Mouse (Mus musculus) gastrocnemius, postnatal 25 days (tissue): ENCODE measurements around the gene Naaladl1. TPM values are rescaled to one million over a fixed set of nuclear protein-coding genes. Genes with fewer than 3 reads are reported as not detected.
"Not testable (repeated sequence)": the region's sequence is repeated elsewhere in the genome, so short reads cannot be mapped to it uniquely, and the experiment has no call there.

Experiments used
- DNase-seq: peaks from one replicate; pipeline ENCODE4 v3.0.0; 2022
- total RNA-seq, 2 experiments: library from RNA; stranded (reverse); gene quantifications; 1 replicate in 1 of 2; 2 replicates in 1 of 2; pipeline ENCODE4 v1.2.3; 2021

The Naaladl1 gene
- total RNA-seq, 2 experiments from 2014 or later, result not detected

GRCm38 (mm10) chr19:6130414-6131128 lies 25.0 kb downstream of the Naaladl1 start:
- DNase-seq, result not testable (repeated sequence)

- DNase-seq, result no peak
These were observed 26.7 kb downstream of the Naaladl1 start for GRCm38 (mm10) chr19:6132171-6132827.

GRCm38 (mm10) chr19:6133197-6133596 lies 27.6 kb downstream of the Naaladl1 start:
- not testable (repeated sequence) for DNase-seq

- DNase-seq, result no peak
These were observed 30.8 kb downstream of the Naaladl1 start for GRCm38 (mm10) chr19:6136397-6136796.

DNA sequence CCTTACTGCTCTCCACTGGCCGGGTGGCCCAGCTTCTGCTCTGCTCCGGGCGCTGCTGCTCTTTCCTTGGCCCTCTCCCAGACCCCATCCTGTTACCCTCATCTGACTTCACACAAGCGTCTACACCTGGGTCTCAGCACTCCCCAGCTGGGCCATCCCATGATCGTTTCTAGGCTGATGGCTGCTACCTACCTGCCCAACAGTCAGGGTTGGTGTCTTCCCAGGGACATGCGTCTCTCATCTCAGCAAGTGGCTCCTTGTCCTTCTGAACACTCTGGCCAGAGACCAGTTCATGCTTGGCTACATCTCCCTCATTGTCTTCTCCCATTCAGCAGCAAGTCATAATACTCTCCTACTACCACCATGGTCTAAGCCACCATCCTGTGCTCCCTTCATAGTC lies 34.1 kb downstream of the Naaladl1 start:
- DNase-seq, result no peak

GRCm38 (mm10) chr19:6140374-6140677 lies 34.7 kb downstream of the Naaladl1 start:
- no peak for DNase-seq

- DNase-seq, result peak; percentile 90
These were observed 35.3 kb downstream of the Naaladl1 start, which contains the start of gene Batf2 for GRCm38 (mm10) chr19:6140678-6141393. Gene Batf2, plus strand, starts transcription at chr19:6140983.

DNA sequence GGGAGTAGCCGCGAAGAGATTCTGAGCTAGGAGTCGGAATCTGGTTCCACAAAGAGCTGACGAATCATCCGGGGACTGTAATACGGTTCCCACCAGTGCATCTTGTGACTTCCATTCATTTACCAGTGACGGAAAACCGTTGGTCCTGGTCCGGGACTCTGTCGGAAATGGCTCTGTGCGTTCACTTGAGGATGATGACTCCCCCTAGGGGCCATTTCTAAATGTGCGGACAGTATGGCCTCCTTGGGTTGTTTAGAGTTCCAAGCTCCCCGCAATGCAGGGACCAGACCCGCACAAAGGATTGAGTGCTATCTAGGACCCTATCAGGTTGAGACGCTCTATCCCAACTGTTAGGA lies 35.8 kb downstream of the Naaladl1 start, which contains the start of gene Arl2:
Gene Arl2 (minus strand): TSS at position 155 of the 356 bp plus-strand sequence.
- peak; percentile 59 for DNase-seq

- no peak for DNase-seq
These were observed 39.3 kb downstream of the Naaladl1 start for GRCm38 (mm10) chr19:6144842-6145241.

DNA sequence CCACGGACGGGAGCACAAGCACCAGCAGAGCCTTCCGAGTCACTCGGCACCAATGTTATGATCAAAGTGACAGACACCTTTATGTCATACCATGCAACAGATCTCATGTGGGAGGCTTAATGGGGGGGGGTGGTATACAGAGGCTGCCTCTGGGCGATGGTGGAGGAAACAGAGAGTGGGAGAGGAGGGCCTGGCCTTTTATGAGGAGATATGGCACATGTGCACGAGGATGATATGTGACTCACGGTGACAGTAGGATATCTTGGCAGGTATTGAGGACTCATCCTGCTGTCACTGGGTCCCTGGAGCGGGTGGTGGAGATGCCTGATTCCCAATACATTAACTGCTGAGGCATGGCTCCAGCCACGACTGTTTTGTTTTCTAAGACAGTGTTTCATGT lies 49.6 kb downstream of the Naaladl1 start:
- DNase-seq, result no peak

DNA sequence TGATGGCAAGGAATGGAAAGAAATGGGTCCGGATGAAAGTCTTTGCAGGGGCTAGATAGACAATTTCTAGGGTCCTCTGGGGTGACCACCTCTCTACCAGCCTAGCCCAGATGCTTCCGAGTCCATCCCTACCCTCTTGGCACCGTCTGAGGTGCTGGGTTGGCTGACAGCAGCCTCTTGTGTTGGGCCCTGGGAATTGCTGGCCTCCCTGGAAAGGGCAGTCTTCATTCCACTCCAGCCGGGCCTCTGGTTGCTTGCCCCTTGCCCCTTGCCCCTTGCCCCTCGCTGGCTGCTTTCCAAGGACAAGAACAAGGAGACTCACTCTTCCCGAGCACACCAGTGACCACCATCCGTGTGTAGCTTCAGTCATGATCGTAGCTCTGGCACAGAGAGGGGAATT lies 50.8 kb downstream of the Naaladl1 start:
- no peak for DNase-seq

DNA sequence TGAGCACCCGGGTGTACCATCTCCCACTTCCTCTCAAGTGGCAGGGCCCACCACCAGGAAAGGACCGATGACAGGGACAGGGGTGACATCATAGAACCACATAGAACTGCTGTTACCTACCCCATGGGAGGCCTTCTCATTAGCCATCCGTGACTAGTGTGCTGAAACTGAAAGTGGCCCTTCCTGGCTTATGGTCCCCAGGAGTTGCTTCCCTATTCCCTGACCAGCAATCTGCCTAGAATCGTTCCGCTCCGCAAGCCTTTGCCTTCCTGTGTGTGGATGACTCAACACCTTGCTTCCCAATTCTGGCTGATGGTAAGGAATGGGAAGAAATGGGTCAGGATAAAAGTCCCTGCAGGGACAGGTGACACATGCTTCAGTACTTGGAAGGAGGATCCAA lies 51.6 kb downstream of the Naaladl1 start:
- no peak for DNase-seq

- DNase-seq, result no peak
These were observed 58.4 kb downstream of the Naaladl1 start for GRCm38 (mm10) chr19:6163872-6164547.

Other genes with a start within 250 kb of the Naaladl1 start
- gene Frmd8, start 230.5 kb upstream of the Naaladl1 start, total RNA-seq, result 1 to 10 TPM; 3.7 to 6.4 TPM
- 1 to 10 TPM in 1 of 2 experiments, under 1 TPM in 1; 0.59 to 1.3 TPM for gene Slc25a45, start 228.0 kb upstream of the Naaladl1 start, total RNA-seq
- under 1 TPM; 0.15 to 0.35 TPM for gene Tigd3, start 211.6 kb upstream of the Naaladl1 start, total RNA-seq
- 10 to 100 TPM; 80.6 to 83.5 TPM for gene Dpf2, start 192.8 kb upstream of the Naaladl1 start, total RNA-seq
- gene Cdc42ep2, start 181.0 kb upstream of the Naaladl1 start, total RNA-seq, result 10 to 100 TPM; 12.0 to 13.0 TPM
- gene Pola2, start 141.6 kb upstream of the Naaladl1 start, total RNA-seq, result 10 to 100 TPM in 1 of 2 experiments, 1 to 10 TPM in 1; 9.2 to 10.8 TPM
- gene Slc22a20, start 119.6 kb upstream of the Naaladl1 start, total RNA-seq, result not detected
- gene Capn1, start 89.9 kb upstream of the Naaladl1 start, total RNA-seq, result 10 to 100 TPM; 76.8 to 81.5 TPM
- gene Syvn1, start 59.2 kb upstream of the Naaladl1 start, total RNA-seq, result 10 to 100 TPM; 15.2 to 16.2 TPM
- 10 to 100 TPM; 27.2 to 29.2 TPM for gene Mrpl49, start 48.0 kb upstream of the Naaladl1 start, total RNA-seq
- gene Fau, start 47.9 kb upstream of the Naaladl1 start, total RNA-seq, result 100 to 1,000 TPM; 317 to 352 TPM
- gene Znhit2, start 44.6 kb upstream of the Naaladl1 start, total RNA-seq, result 1 to 10 TPM; 6.8 to 7.7 TPM
- 1 to 10 TPM; 4.2 to 6.9 TPM for gene Tm7sf2, start 37.4 kb upstream of the Naaladl1 start, total RNA-seq
- 10 to 100 TPM; 18.0 to 19.1 TPM for gene Vps51, start 28.6 kb upstream of the Naaladl1 start, total RNA-seq
- not detected for gene Tmem262, start 25.7 kb upstream of the Naaladl1 start, total RNA-seq
- gene Gm28374, start 23.5 kb upstream of the Naaladl1 start, total RNA-seq, result not detected
- 10 to 100 TPM; 10.6 to 10.7 TPM for gene Zfpl1, start 20.8 kb upstream of the Naaladl1 start, total RNA-seq
- under 1 TPM; 0.23 to 0.67 TPM for gene Cdca5, start 20.8 kb upstream of the Naaladl1 start, total RNA-seq
- not detected for gene AC131692.1, start 11.4 kb upstream of the Naaladl1 start, total RNA-seq
- 10 to 100 TPM in 1 of 2 experiments, 1 to 10 TPM in 1; 8.8 to 10.3 TPM for gene Sac3d1, start 12.9 kb downstream of the Naaladl1 start, total RNA-seq
- gene Snx15, start 22.5 kb downstream of the Naaladl1 start, total RNA-seq, result 10 to 100 TPM in 1 of 2 experiments, 1 to 10 TPM in 1; 8.7 to 12.4 TPM
- gene Batf2, start 35.2 kb downstream of the Naaladl1 start, total RNA-seq, result under 1 TPM; 0.19 to 0.72 TPM
- gene Arl2, start 35.8 kb downstream of the Naaladl1 start, total RNA-seq, result 10 to 100 TPM; 53.8 to 59.2 TPM
- gene Majin, start 78.6 kb downstream of the Naaladl1 start, total RNA-seq, result not detected
- gene Gpha2, start 120.6 kb downstream of the Naaladl1 start, total RNA-seq, result not detected
- gene Ppp2r5b, start 130.1 kb downstream of the Naaladl1 start, total RNA-seq, result 10 to 100 TPM; 28.8 to 32.5 TPM
- gene Atg2a, start 135.9 kb downstream of the Naaladl1 start, total RNA-seq, result 10 to 100 TPM; 15.3 to 16.7 TPM
- 10 to 100 TPM; 33.1 to 34.3 TPM for gene Ehd1, start 170.9 kb downstream of the Naaladl1 start, total RNA-seq
- 1 to 10 TPM; 4.0 to 5.1 TPM for gene Cdc42bpg, start 200.7 kb downstream of the Naaladl1 start, total RNA-seq
- 1 to 10 TPM; 5.0 to 7.0 TPM for gene Men1, start 229.2 kb downstream of the Naaladl1 start, total RNA-seq
- 10 to 100 TPM in 1 of 2 experiments, 1 to 10 TPM in 1; 9.2 to 14.6 TPM for gene Map4k2, start 235.4 kb downstream of the Naaladl1 start, total RNA-seq